Mouse (Mus musculus) midbrain, embryonic 14.5 days (tissue): ENCODE data around the gene Galnt18. TPM values are rescaled to one million over a fixed set of nuclear protein-coding genes. Genes with fewer than 3 reads are reported as not detected.

Experiments used
- ATAC-seq: fragments of 200-750 bp; cut with Nextera tagmentation; 2 replicates; pipeline ENCODE4 v1.8.0; 2017; ENCODE audit warnings: moderate number of reproducible peaks, moderate library complexity; ENCODE audit not compliant: low FRiP score, low TSS enrichment
- DNase-seq: peaks from one replicate; pipeline ENCODE4 v3.0.0-alpha.2; 2015
- H3K27ac ChIP-seq: fragments of 300-500 bp; sonication (generic); replicated peaks from 2 replicates; pipeline ENCODE4 v1.5.1; 2014; ENCODE audit warnings: mild to moderate bottlenecking, low read depth, low read length, moderate library complexity
- H3K27me3 ChIP-seq: fragments of 300-500 bp; sonication (generic); 2 replicates; pipeline ENCODE4 v1.6.1; 2014; ENCODE audit warnings: low read length, control low read depth, mixed read lengths; ENCODE audit not compliant: control insufficient read depth, insufficient read depth
- H3K36me3 ChIP-seq: fragments of 300-500 bp; sonication (generic); 2 replicates; pipeline ENCODE4 v1.6.1; 2014; ENCODE audit warnings: low read length, control low read depth; ENCODE audit not compliant: control insufficient read depth, insufficient read depth
- H3K4me1 ChIP-seq: fragments of 300-500 bp; sonication (generic); 2 replicates; pipeline ENCODE4 v1.6.1; 2014; ENCODE audit warnings: mild to moderate bottlenecking, antibody characterized with exemption, low read length, control low read depth; ENCODE audit not compliant: control insufficient read depth, insufficient read depth
- H3K4me2 ChIP-seq: fragments of 300-500 bp; sonication (generic); 2 replicates; pipeline ENCODE4 v1.6.1; 2014; ENCODE audit warnings: mild to moderate bottlenecking, low read length, moderate library complexity
- H3K4me3 ChIP-seq: fragments of 300-500 bp; sonication (generic); replicated peaks from 2 replicates; pipeline ENCODE4 v1.5.1; 2014; ENCODE audit warnings: low read depth, low read length
- H3K9ac ChIP-seq: fragments of 300-500 bp; sonication (generic); replicated peaks from 2 replicates; pipeline ENCODE4 v1.6.1; 2014; ENCODE audit warnings: mild to moderate bottlenecking, low read length, moderate library complexity
- H3K9me3 ChIP-seq: fragments of 300-500 bp; sonication (generic); 2 replicates; pipeline ENCODE4 v1.6.1; 2016; ENCODE audit warnings: low read length, control low read depth, mixed read lengths; ENCODE audit not compliant: control insufficient read depth
- WGBS: fragments of 180-500 bp; shearing (Covaris S2); extraction: QIAGEN DNeasy Blood & Tissue Kit; methylation state at CpG from one replicate; pipeline ENCODE4 v1.1.7; 2014; 5-methylcytosine and 5-hydroxymethylcytosine counted together
- polyA plus RNA-seq: library from polyadenylated mRNA; unstranded; fragments of >200 nt; fragmentation: Nextera tagmentation; extraction: Ambion mirVana; gene quantifications from 2 replicates; pipeline ENCODE4 v1.2.1, GENCODE M21; 2014

Gene Galnt18
- polyA plus RNA-seq, 1 experiment from 2014 or later = 11.9 TPM

GRCm38 (mm10) chr7:111799021-111799420 lies 19.2 kb upstream of the Galnt18 start:
- no peaks in the 10 kb centered on the region for H3K27me3 ChIP-seq
- no peak overlapping the region for H3K9ac ChIP-seq
- ATAC-seq (no peak), DNase-seq (no peak)
- H3K27ac ChIP-seq = no peak overlapping the region
- no peaks in the 10 kb centered on the region for H3K9me3 ChIP-seq
- H3K4me3 ChIP-seq = no peak overlapping the region
- no peak overlapping the region for H3K4me2 ChIP-seq
- no peaks in the 10 kb centered on the region for H3K36me3 ChIP-seq
- WGBS = 90% methylated on average over 5 of the region's 5 CpGs
- H3K4me1 ChIP-seq = no peaks in the 10 kb centered on the region

- ATAC-seq (no peak), DNase-seq (no peak)
- no peak overlapping the region for H3K9ac ChIP-seq
- H3K36me3 ChIP-seq = no peaks in the 10 kb centered on the region
- no peak overlapping the region for H3K4me3 ChIP-seq
- no peak overlapping the region for H3K27ac ChIP-seq
- 91% methylated on average over 13 of the region's 13 CpGs for WGBS
- H3K27me3 ChIP-seq = no peaks in the 10 kb centered on the region
- H3K4me1 ChIP-seq = no peaks in the 10 kb centered on the region
- no peak overlapping the region for H3K4me2 ChIP-seq
- H3K9me3 ChIP-seq = no peaks in the 10 kb centered on the region
Measured at GRCm38 (mm10) chr7:111797337-111798010, 17.7 kb upstream of the Galnt18 start.

- no peak for DNase-seq
- Histone ChIP-seq H3K4me3 (no peak overlapping the region), H3K4me1 (0 out of 2 replicates have a peak, but pooled peaks cover 3% of the 10 kb centered on the region), H3K9me3 (no peaks in the 10 kb centered on the region), H3K27me3 (no peaks in the 10 kb centered on the region), H3K36me3 (no peaks in the 10 kb centered on the region), H3K9ac (no peak overlapping the region), H3K27ac (no peak overlapping the region), H3K4me2 (no peak overlapping the region)
- ATAC-seq = no peak
Measured at GRCm38 (mm10) chr7:111795059-111795458, 15.3 kb upstream of the Galnt18 start.

GRCm38 (mm10) chr7:111792154-111792553 lies 12.4 kb upstream of the Galnt18 start:
- no peak overlapping the region for H3K4me2 ChIP-seq
- H3K4me1 ChIP-seq = 0 out of 2 replicates have a peak, but pooled peaks cover 3% of the 10 kb centered on the region
- no peaks in the 10 kb centered on the region for H3K36me3 ChIP-seq
- ATAC-seq (no peak), DNase-seq (no peak)
- H3K9ac ChIP-seq = no peak overlapping the region
- no peak overlapping the region for H3K4me3 ChIP-seq
- H3K9me3 ChIP-seq = no peaks in the 10 kb centered on the region
- no peak overlapping the region for H3K27ac ChIP-seq
- H3K27me3 ChIP-seq = no peaks in the 10 kb centered on the region
- WGBS = 84% methylated on average over 3 of the region's 3 CpGs

- Histone ChIP-seq H3K9me3 (no peaks in the 10 kb centered on the region), H3K27ac (no peak overlapping the region), H3K36me3 (no peaks in the 10 kb centered on the region), H3K4me1 (0 out of 2 replicates have a peak, but pooled peaks cover 3% of the 10 kb centered on the region), H3K9ac (no peak overlapping the region), H3K4me3 (no peak overlapping the region), H3K4me2 (no peak overlapping the region), H3K27me3 (no peaks in the 10 kb centered on the region)
- WGBS = 24% methylated on average over 6 of the region's 6 CpGs
- ATAC-seq = no peak
- DNase-seq = no peak
Measured at GRCm38 (mm10) chr7:111791347-111791746, 11.6 kb upstream of the Galnt18 start.

GRCm38 (mm10) chr7:111787921-111788320 lies 8.1 kb upstream of the Galnt18 start:
- H3K9ac ChIP-seq = no peak overlapping the region
- no peaks in the 10 kb centered on the region for H3K9me3 ChIP-seq
- no peak overlapping the region for H3K4me3 ChIP-seq
- H3K4me1 ChIP-seq = 0 out of 2 replicates have a peak, but pooled peaks cover 3% of the 10 kb centered on the region
- ATAC-seq = no peak
- no peak overlapping the region for H3K4me2 ChIP-seq
- no peaks in the 10 kb centered on the region for H3K27me3 ChIP-seq
- H3K36me3 ChIP-seq = no peaks in the 10 kb centered on the region
- DNase-seq = no peak
- 88% methylated on average over 2 of the region's 2 CpGs for WGBS
- no peak overlapping the region for H3K27ac ChIP-seq

GRCm38 (mm10) chr7:111785478-111785877 lies 5.7 kb upstream of the Galnt18 start:
- H3K9me3 ChIP-seq = no peaks in the 10 kb centered on the region
- DNase-seq (peak; percentile 52), ATAC-seq (peak; percentile 40; the same call in 1 of the 2 replicates)
- no peaks in the 10 kb centered on the region for H3K27me3 ChIP-seq
- no peak overlapping the region for H3K27ac ChIP-seq
- no peak overlapping the region for H3K9ac ChIP-seq
- H3K4me1 ChIP-seq = no peaks in the 10 kb centered on the region
- no peak overlapping the region for H3K4me2 ChIP-seq
- WGBS = 67% methylated on average over 8 of the region's 8 CpGs
- no peak overlapping the region for H3K4me3 ChIP-seq
- no peaks in the 10 kb centered on the region for H3K36me3 ChIP-seq

GRCm38 (mm10) chr7:111782126-111782525 lies 2.3 kb upstream of the Galnt18 start:
- Histone ChIP-seq H3K4me3 (no peak overlapping the region), H3K4me1 (0 out of 2 replicates have a peak, but pooled peaks cover 11% of the 10 kb centered on the region), H3K27ac (no peak overlapping the region), H3K9ac (no peak overlapping the region), H3K36me3 (no peaks in the 10 kb centered on the region), H3K27me3 (no peaks in the 10 kb centered on the region), H3K4me2 (no peak overlapping the region), H3K9me3 (no peaks in the 10 kb centered on the region)
- ATAC-seq = no peak
- WGBS = 54% methylated on average over 5 of the region's 5 CpGs
- peak; percentile 81 for DNase-seq

GRCm38 (mm10) chr7:111781316-111781715 lies 1.5 kb upstream of the Galnt18 start:
- H3K9ac ChIP-seq = no peak overlapping the region
- no peaks in the 10 kb centered on the region for H3K27me3 ChIP-seq
- ATAC-seq (no peak), DNase-seq (no peak)
- H3K36me3 ChIP-seq = no peaks in the 10 kb centered on the region
- 92% methylated on average over 6 of the region's 6 CpGs for WGBS
- H3K4me2 ChIP-seq = no peak overlapping the region
- no peak overlapping the region for H3K4me3 ChIP-seq
- no peak overlapping the region for H3K27ac ChIP-seq
- H3K9me3 ChIP-seq = no peaks in the 10 kb centered on the region
- 0 out of 2 replicates have a peak, but pooled peaks cover 11% of the 10 kb centered on the region for H3K4me1 ChIP-seq
